Comparison of ENCODE assay signal across 20 mouse cellular contexts in the genomic region with DNA sequence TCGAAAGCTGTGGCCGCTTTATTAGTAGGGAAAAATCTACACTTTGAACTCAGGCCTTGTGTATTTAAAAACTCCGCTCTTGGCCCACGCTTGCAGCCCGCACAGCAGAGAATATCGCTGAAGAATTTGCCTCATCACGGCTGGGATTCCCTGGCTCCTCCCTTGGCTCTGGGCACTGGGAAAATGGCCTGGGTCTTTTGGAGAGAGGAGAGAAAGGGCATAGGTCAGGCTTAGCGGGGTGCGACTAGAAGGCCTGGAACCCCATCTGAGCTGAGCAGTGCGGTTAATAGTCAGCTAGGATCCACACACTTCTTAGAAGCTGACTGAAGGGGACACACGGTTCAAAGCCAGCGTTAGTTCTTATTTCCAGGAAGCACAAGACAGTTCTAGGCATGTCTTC. TPM values are rescaled to one million over a fixed set of nuclear protein-coding genes. Genes with fewer than 3 reads are reported as not detected.
"Had no signal": no experiment of that assay in that cellular context is flagged by ENCODE, and none has a peak within 500 bp of the region (broad histone marks: within the 10 kb centered on the region; RNA-seq: fewer than 3 reads in every experiment).

No protein-coding gene starts in this region.

- H3K9ac ChIP-seq: intestine, embryonic 15.5 days; limb, embryonic 13.5 days; liver, embryonic 14.5 days; liver, postnatal 0 days; lung, embryonic 14.5 days; midbrain, embryonic 12.5 days; midbrain, embryonic 15.5 days; neural tube, embryonic 12.5 days; neural tube, embryonic 15.5 days had no signal

- H3K36me3 ChIP-seq: intestine, embryonic 15.5 days; limb, embryonic 10.5 days; limb, embryonic 13.5 days; midbrain, embryonic 12.5 days; midbrain, embryonic 15.5 days; neural tube, embryonic 12.5 days; neural tube, embryonic 15.5 days had no signal

- H3K4me3 ChIP-seq: intestine, embryonic 15.5 days; limb, embryonic 10.5 days; limb, embryonic 13.5 days; midbrain, embryonic 12.5 days; midbrain, embryonic 15.5 days; neural tube, embryonic 12.5 days; neural tube, embryonic 15.5 days had no signal

- H3K4me2 ChIP-seq: intestine, embryonic 15.5 days; limb, embryonic 13.5 days; lung, embryonic 14.5 days; midbrain, embryonic 12.5 days; midbrain, embryonic 15.5 days; neural tube, embryonic 12.5 days; neural tube, embryonic 15.5 days had no signal

- H3K4me1 ChIP-seq: limb, embryonic 13.5 days had no signal

- H3K27ac ChIP-seq: intestine, embryonic 15.5 days; kidney, postnatal 0 days; limb, embryonic 10.5 days; limb, embryonic 13.5 days; liver, embryonic 14.5 days; macrophage; midbrain, embryonic 12.5 days; midbrain, embryonic 15.5 days; neural tube, embryonic 12.5 days; neural tube, embryonic 15.5 days; stomach, postnatal 0 days had no signal

- DNase-seq: liver; liver, postnatal 0 days; lung, embryonic 14.5 days; right cerebral cortex, adult 18-20 months; right cerebral cortex, postnatal 14 days; right cerebral cortex, postnatal 4 days; thymus, adult 2 months; thymus, postnatal 14 days; thymus, postnatal 4 days had no signal

- ATAC-seq: intestine, embryonic 15.5 days; liver, postnatal 0 days; midbrain, embryonic 15.5 days had no signal

- H3K27me3 ChIP-seq: intestine, embryonic 15.5 days; limb, embryonic 13.5 days; midbrain, embryonic 12.5 days; midbrain, embryonic 15.5 days; neural tube, embryonic 12.5 days; neural tube, embryonic 15.5 days had no signal

- H3K9me3 ChIP-seq: intestine, embryonic 15.5 days; limb, embryonic 10.5 days; limb, embryonic 13.5 days; midbrain, embryonic 12.5 days; midbrain, embryonic 15.5 days; neural tube, embryonic 12.5 days; neural tube, embryonic 15.5 days had no signal

RNA-seq across cellular contexts. Expression of a gene that starts 50.9 kb away (rescaled TPM):
- polyA plus RNA-seq: limb, embryonic 10.5 days; midbrain, embryonic 12.5 days; neural tube, embryonic 12.5 days; neural tube, embryonic 15.5 days had no signal
